Mouse (Mus musculus): ENCODE results near the gene Pcyt1b. TPM values are rescaled to one million over a fixed set of nuclear protein-coding genes. Genes with fewer than 3 reads are reported as not detected.

Gene Pcyt1b
- polyA plus RNA-seq (2017; shearing (Covaris generic)) = 4.4 TPM

DNA sequence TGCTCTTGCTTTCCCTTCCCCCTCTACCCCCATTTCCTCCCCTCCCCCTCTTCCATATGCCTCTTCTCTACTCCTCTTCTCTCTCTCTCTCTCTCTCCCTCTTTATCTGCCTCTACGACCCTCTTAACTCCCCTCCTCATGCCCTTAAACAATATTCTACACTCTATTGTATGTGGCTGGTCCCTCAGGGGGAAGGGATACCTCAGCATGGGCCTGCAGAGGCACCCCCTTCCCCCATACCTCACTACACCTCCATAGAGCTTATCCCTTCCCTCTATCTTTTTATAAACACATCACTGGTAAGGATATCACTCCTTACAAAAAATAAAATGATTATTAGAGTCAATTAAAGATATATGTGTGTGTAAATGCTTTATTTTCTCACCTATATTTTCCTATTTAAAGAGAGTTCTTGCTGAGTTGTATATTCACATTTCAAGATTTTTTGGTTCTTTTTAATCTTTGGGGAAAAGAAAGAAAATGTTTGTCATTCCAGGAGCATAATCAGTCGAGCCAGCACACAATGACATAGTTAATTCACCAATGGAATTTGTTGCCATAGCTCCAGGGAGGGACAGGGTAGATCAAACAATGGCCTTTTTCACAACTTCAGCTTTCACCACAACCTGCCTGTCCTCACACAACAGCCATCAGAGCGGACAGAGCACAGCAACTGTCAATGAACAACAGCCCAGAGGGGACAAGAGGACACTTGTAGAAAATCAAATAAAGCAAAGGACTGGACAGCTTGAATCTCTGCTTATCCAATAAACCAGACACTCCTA is at the start of gene Pcyt1b:
TSS of gene Pcyt1b (plus strand) at position 646 of the 785 bp plus-strand sequence.

DNA sequence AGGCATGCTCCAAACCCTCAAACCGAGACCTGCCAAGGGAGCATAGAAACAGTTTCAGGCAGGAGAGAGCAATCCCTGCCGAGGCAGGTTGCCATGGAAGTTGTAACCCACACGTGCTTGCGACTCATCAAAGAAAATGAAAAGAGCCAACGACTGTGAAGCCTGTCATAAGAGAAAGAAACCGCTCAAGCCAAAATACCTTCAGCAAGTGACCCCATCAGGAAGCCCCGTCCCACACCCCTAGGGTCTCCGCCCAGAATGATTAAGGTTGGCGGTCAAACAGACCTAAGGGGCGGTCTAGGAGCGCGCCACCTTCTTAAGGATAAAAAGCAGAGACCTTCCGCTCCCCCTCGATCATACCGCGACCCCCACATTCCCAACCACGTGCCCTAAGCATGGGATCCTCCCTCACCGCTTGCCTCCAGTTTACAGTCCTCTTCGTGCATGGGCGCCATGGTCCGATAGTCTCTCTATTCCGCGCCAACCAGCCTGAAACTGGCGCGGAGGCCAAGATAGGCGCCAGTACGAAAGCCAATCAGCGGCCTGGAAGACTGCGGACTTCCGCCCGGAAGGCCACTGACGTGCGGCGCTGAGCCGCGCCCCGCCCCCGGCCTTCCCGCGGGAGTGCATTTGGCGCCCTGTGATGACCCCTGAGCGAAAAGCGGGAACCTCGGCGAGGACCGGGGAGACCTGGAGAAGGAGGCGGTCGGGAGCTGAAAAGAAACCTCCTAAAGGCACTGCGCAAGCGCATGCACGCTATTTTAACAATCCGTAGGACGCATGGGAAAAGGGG is 22.8 kb upstream of the Pcyt1b start, which contains the start of gene Pola1:
TSS of gene Pola1 (minus strand) at position 499 of the 793 bp plus-strand sequence.

Other genes starting within 250 kb of the Pcyt1b start
- gene Pola1, start 22.7 kb upstream of the Pcyt1b start, polyA plus RNA-seq (2017; shearing (Covaris generic)) = 13.5 TPM
- gene Pdk3, start 177.3 kb downstream of the Pcyt1b start, polyA plus RNA-seq (2017; shearing (Covaris generic)) = 37.2 TPM